Mouse (Mus musculus): ENCODE data around the gene Wiz. TPM values are rescaled to one million over a fixed set of nuclear protein-coding genes. Genes with fewer than 3 reads are reported as not detected.

The Wiz gene
- 46.2 and 46.8 TPM in 2 replicates for polyA plus RNA-seq (2014; fragmentation: Nextera tagmentation; extraction: Ambion mirVana)

- H3K9ac ChIP-seq (replicated peaks; ENCODE audit: low read depth, low read length): peak within 1 kb of the TSS; percentile 88
- peak within 1 kb of the TSS; percentile 94 for H3K4me2 ChIP-seq (ENCODE audit: low read depth, low read length)
- H3K27me3 ChIP-seq (ENCODE audit: control insufficient read depth, insufficient read depth, low read length): peaks cover 21% of the 10 kb centered on the region
- peaks cover 11% of the 10 kb centered on the region; the same call in 1 of the 2 replicates for H3K4me1 ChIP-seq (ENCODE audit: control insufficient read depth, insufficient read depth, low read length)
- H3K4me3 ChIP-seq (ENCODE audit: low read depth, low read length): peak within 1 kb of the TSS; percentile 82
- H3K27ac ChIP-seq (ENCODE audit: low read depth, low read length): peak within 1 kb of the TSS; percentile 84
- H3K36me3 ChIP-seq (ENCODE audit: control insufficient read depth, insufficient read depth, low read length): peaks cover 5% of the 10 kb centered on the region
- H3K9me3 ChIP-seq (ENCODE audit: control insufficient read depth, low read length): no peaks in the 10 kb centered on the region
- WGBS: 3% methylated on average over 21 of the region's 44 CpGs
- ATAC-seq (ENCODE audit: low read depth): peak; percentile 86
Observed at GRCm38 (mm10) chr17:32389101-32389659, at the start of gene Wiz. TSS of gene Wiz (minus strand) at chr17:32389439.

GRCm38 (mm10) chr17:32437106-32437505 lies 47.9 kb upstream of the Wiz start:
- 97% methylated on average over 4 of the region's 4 CpGs for WGBS
- H3K4me2 ChIP-seq (ENCODE audit: low read depth, low read length): no peak overlapping the region
- H3K27me3 ChIP-seq (ENCODE audit: control insufficient read depth, insufficient read depth, low read length): no peaks in the 10 kb centered on the region
- H3K9ac ChIP-seq (replicated peaks; ENCODE audit: low read depth, low read length): no peak overlapping the region
- H3K4me1 ChIP-seq (ENCODE audit: control insufficient read depth, insufficient read depth, low read length): no peaks in the 10 kb centered on the region
- ATAC-seq (ENCODE audit: low read depth): no peak
- no peak overlapping the region for H3K4me3 ChIP-seq (ENCODE audit: low read depth, low read length)
- H3K36me3 ChIP-seq (ENCODE audit: control insufficient read depth, insufficient read depth, low read length): no peaks in the 10 kb centered on the region
- no peaks in the 10 kb centered on the region for H3K9me3 ChIP-seq (ENCODE audit: control insufficient read depth, low read length)
- H3K27ac ChIP-seq (ENCODE audit: low read depth, low read length): no peak overlapping the region

- Histone ChIP-seq H3K36me3 (ENCODE audit: control insufficient read depth, insufficient read depth, low read length) (no peaks in the 10 kb centered on the region), H3K9me3 (ENCODE audit: control insufficient read depth, low read length) (no peaks in the 10 kb centered on the region)
Observed at GRCm38 (mm10) chr17:32435151-32435550, 45.9 kb upstream of the Wiz start.

GRCm38 (mm10) chr17:32434324-32434723 lies 45.1 kb upstream of the Wiz start:
- Histone ChIP-seq H3K27ac (ENCODE audit: low read depth, low read length) (no peak overlapping the region), H3K9me3 (ENCODE audit: control insufficient read depth, low read length) (no peaks in the 10 kb centered on the region), H3K9ac (replicated peaks; ENCODE audit: low read depth, low read length) (no peak overlapping the region), H3K4me2 (ENCODE audit: low read depth, low read length) (no peak overlapping the region), H3K27me3 (ENCODE audit: control insufficient read depth, insufficient read depth, low read length) (no peaks in the 10 kb centered on the region), H3K4me1 (ENCODE audit: control insufficient read depth, insufficient read depth, low read length) (no peaks in the 10 kb centered on the region), H3K4me3 (ENCODE audit: low read depth, low read length) (no peak overlapping the region), H3K36me3 (ENCODE audit: control insufficient read depth, insufficient read depth, low read length) (no peaks in the 10 kb centered on the region)
- no peak for ATAC-seq (ENCODE audit: low read depth)
- 69% methylated on average over 4 of the region's 4 CpGs for WGBS

More at GRCm38 (mm10) chr17:32435151-32435550, 45.9 kb upstream of the Wiz start:
- Histone ChIP-seq H3K4me1 (ENCODE audit: control insufficient read depth, insufficient read depth, low read length) (no peaks in the 10 kb centered on the region), H3K4me2 (ENCODE audit: low read depth, low read length) (no peak overlapping the region), H3K27me3 (ENCODE audit: control insufficient read depth, insufficient read depth, low read length) (no peaks in the 10 kb centered on the region), H3K4me3 (ENCODE audit: low read depth, low read length) (no peak overlapping the region), H3K27ac (ENCODE audit: low read depth, low read length) (no peak overlapping the region), H3K9ac (replicated peaks; ENCODE audit: low read depth, low read length) (no peak overlapping the region)
- no peak for ATAC-seq (ENCODE audit: low read depth)
- WGBS: 82% methylated on average over 5 of the region's 5 CpGs

GRCm38 (mm10) chr17:32431972-32432371 lies 42.7 kb upstream of the Wiz start:
- no peak for ATAC-seq (ENCODE audit: low read depth)
- no peaks in the 10 kb centered on the region for H3K36me3 ChIP-seq (ENCODE audit: control insufficient read depth, insufficient read depth, low read length)
- H3K4me3 ChIP-seq (ENCODE audit: low read depth, low read length): no peak overlapping the region
- H3K9ac ChIP-seq (replicated peaks; ENCODE audit: low read depth, low read length): no peak overlapping the region
- H3K4me1 ChIP-seq (ENCODE audit: control insufficient read depth, insufficient read depth, low read length): no peaks in the 10 kb centered on the region
- no peak overlapping the region for H3K27ac ChIP-seq (ENCODE audit: low read depth, low read length)
- H3K9me3 ChIP-seq (ENCODE audit: control insufficient read depth, low read length): no peaks in the 10 kb centered on the region
- no peaks in the 10 kb centered on the region for H3K27me3 ChIP-seq (ENCODE audit: control insufficient read depth, insufficient read depth, low read length)
- no peak overlapping the region for H3K4me2 ChIP-seq (ENCODE audit: low read depth, low read length)
- 53% methylated on average over 3 of the region's 3 CpGs for WGBS

- H3K9ac ChIP-seq (replicated peaks; ENCODE audit: low read depth, low read length): no peak overlapping the region
- no peaks in the 10 kb centered on the region for H3K4me1 ChIP-seq (ENCODE audit: control insufficient read depth, insufficient read depth, low read length)
- H3K27ac ChIP-seq (ENCODE audit: low read depth, low read length): no peak overlapping the region
- H3K27me3 ChIP-seq (ENCODE audit: control insufficient read depth, insufficient read depth, low read length): no peaks in the 10 kb centered on the region
- no peak for ATAC-seq (ENCODE audit: low read depth)
- no peaks in the 10 kb centered on the region for H3K9me3 ChIP-seq (ENCODE audit: control insufficient read depth, low read length)
- H3K4me2 ChIP-seq (ENCODE audit: low read depth, low read length): no peak overlapping the region
- H3K4me3 ChIP-seq (ENCODE audit: low read depth, low read length): no peak overlapping the region
- H3K36me3 ChIP-seq (ENCODE audit: control insufficient read depth, insufficient read depth, low read length): no peaks in the 10 kb centered on the region
Observed at GRCm38 (mm10) chr17:32426610-32427009, 37.4 kb upstream of the Wiz start.

- ATAC-seq (ENCODE audit: low read depth): no peak
- no peak within 1 kb of the TSS for H3K9ac ChIP-seq (replicated peaks; ENCODE audit: low read depth, low read length)
- 87% methylated on average over 2 of the region's 2 CpGs for WGBS
- no peak within 1 kb of the TSS for H3K4me2 ChIP-seq (ENCODE audit: low read depth, low read length)
- no peaks in the 10 kb centered on the region for H3K27me3 ChIP-seq (ENCODE audit: control insufficient read depth, insufficient read depth, low read length)
- H3K36me3 ChIP-seq (ENCODE audit: control insufficient read depth, insufficient read depth, low read length): no peaks in the 10 kb centered on the region
- H3K27ac ChIP-seq (ENCODE audit: low read depth, low read length): no peak within 1 kb of the TSS
- no peak within 1 kb of the TSS for H3K4me3 ChIP-seq (ENCODE audit: low read depth, low read length)
- no peaks in the 10 kb centered on the region for H3K9me3 ChIP-seq (ENCODE audit: control insufficient read depth, low read length)
- no peaks in the 10 kb centered on the region for H3K4me1 ChIP-seq (ENCODE audit: control insufficient read depth, insufficient read depth, low read length)
Observed at GRCm38 (mm10) chr17:32424034-32424433, 34.8 kb upstream of the Wiz start, which contains the start of gene Pglyrp2. TSS of gene Pglyrp2 (minus strand) at chr17:32424167.

GRCm38 (mm10) chr17:32420781-32421180 lies 31.5 kb upstream of the Wiz start:
- WGBS: 87% methylated on average over 8 of the region's 8 CpGs
- no peaks in the 10 kb centered on the region for H3K4me1 ChIP-seq (ENCODE audit: control insufficient read depth, insufficient read depth, low read length)
- H3K36me3 ChIP-seq (ENCODE audit: control insufficient read depth, insufficient read depth, low read length): no peaks in the 10 kb centered on the region
- no peaks in the 10 kb centered on the region for H3K9me3 ChIP-seq (ENCODE audit: control insufficient read depth, low read length)
- H3K9ac ChIP-seq (replicated peaks; ENCODE audit: low read depth, low read length): no peak overlapping the region
- H3K27me3 ChIP-seq (ENCODE audit: control insufficient read depth, insufficient read depth, low read length): no peaks in the 10 kb centered on the region
- H3K4me3 ChIP-seq (ENCODE audit: low read depth, low read length): no peak overlapping the region
- H3K4me2 ChIP-seq (ENCODE audit: low read depth, low read length): no peak overlapping the region
- no peak overlapping the region for H3K27ac ChIP-seq (ENCODE audit: low read depth, low read length)
- no peak for ATAC-seq (ENCODE audit: low read depth)

GRCm38 (mm10) chr17:32419989-32420388 lies 30.8 kb upstream of the Wiz start:
- Histone ChIP-seq H3K9me3 (ENCODE audit: control insufficient read depth, low read length) (no peaks in the 10 kb centered on the region), H3K4me3 (ENCODE audit: low read depth, low read length) (no peak overlapping the region), H3K27ac (ENCODE audit: low read depth, low read length) (no peak overlapping the region), H3K36me3 (ENCODE audit: control insufficient read depth, insufficient read depth, low read length) (no peaks in the 10 kb centered on the region), H3K9ac (replicated peaks; ENCODE audit: low read depth, low read length) (no peak overlapping the region), H3K4me2 (ENCODE audit: low read depth, low read length) (no peak overlapping the region), H3K4me1 (ENCODE audit: control insufficient read depth, insufficient read depth, low read length) (no peaks in the 10 kb centered on the region), H3K27me3 (ENCODE audit: control insufficient read depth, insufficient read depth, low read length) (no peaks in the 10 kb centered on the region)
- WGBS: 82% methylated on average over 2 of the region's 2 CpGs
- ATAC-seq (ENCODE audit: low read depth): no peak

Measured in neural tube, embryonic 14.5 days (tissue).